Mouse (Mus musculus) neutrophil, adult 83 days (primary cell): ENCODE results near the gene Stip1. TPM values are rescaled to one million over a fixed set of nuclear protein-coding genes. Genes with fewer than 3 reads are reported as not detected.

Experiments used
- total RNA-seq, 2 experiments: library from RNA; stranded (reverse); gene quantifications; one replicate each; pipeline ENCODE4 v1.2.4; 2023

Stip1 gene
- total RNA-seq, result 10 to 100 TPM; 54.3 to 64.7 TPM

DNA sequence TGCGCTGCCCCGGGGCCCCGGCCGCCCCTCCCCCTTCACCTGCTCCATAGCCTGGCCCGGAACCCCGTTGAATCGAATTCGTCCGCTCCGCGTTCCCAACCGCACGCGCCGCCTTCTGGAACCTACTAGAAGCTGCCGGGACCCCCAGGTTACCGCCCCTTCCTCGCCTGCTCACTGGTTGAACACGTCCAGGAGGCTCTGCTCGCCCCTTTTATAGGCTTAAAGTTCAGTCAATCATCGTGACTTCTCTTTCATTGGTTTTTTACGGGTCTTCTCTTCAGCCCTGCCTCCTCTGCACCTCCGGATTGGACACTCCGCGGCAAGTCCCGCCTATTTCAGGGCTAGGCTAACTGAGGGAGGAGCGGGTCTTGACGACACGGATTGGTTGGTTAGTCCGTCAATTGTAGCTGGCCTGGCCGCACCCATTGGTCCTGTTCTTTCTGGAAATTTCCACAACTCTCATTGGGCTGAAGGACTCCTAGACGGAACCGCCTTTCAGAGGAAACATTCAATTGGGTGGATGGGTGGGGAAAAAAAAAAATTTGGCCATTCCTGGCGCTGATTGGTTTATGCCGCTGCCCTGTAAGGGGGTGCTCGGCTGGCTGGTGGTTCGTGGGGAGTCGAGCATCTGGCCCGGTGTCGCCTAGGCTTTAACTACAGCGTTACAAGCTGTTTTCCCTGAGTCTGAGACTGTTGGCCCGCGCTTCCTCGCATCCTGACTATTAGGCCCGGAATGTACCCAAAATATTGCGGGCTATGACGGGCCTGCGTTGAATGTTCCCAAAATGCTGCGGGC, at the start of gene Stip1:
Gene Stip1 (minus strand): TSS at position 127 of the 796 bp plus-strand sequence.

GRCm38 (mm10) chr19:7056248-7057087, 16.7 kb upstream of the Stip1 start, which contains the start of gene Macrod1:
Gene Macrod1, plus strand, starts transcription at chr19:7056810.

GRCm38 (mm10) chr19:7019191-7019590, 20.6 kb downstream of the Stip1 start, which contains the start of gene Fermt3:
Gene Fermt3, minus strand, starts transcription at chr19:7019469.

GRCm38 (mm10) chr19:6996006-6996405, 43.8 kb downstream of the Stip1 start, which contains the start of the genes Nudt22 and Trpt1:
Gene Nudt22, minus strand, starts transcription at chr19:6996117.
Gene Trpt1, plus strand, starts transcription at chr19:6996131.

DNA sequence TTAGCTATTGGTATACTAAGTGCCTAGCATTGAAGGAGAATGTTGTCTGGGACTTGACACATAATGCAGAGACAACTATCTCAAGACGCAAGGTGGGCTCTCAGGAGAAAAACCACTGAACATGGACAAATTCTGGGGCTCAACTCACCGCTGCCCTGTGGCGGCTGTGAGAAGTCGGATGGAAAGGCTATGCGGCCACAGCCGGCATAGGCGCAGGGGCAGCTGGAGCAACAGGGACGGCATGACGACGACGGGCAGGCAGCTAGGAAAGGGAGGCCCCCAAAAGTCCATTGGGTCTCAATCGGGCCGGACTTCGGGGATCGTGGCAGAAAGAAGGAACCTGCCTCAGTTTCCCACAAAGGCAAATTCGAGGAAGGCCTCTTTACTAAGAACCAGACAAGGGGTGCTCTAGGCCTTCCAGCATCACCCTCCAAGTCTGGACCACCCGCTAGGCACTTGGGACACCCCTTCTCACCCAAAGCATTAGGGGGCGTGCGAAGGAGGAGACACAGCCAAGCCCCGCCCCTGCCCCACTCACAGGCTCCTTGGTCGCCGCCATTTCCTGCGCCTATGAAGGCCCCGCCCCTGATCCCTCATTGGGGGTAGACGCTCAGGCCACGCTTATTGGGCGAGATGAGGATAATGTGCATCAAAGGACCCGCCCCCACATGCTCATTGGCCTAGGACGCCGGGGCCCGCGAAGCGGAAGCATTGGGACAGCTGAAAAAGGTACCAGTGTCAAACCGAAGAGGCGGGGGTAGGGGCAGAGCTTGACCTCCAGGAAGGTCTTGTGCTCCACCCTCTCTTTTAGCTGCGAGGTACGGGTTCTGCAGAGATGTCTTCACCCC, 47.5 kb downstream of the Stip1 start, which contains the start of gene Dnajc4:
Gene Dnajc4 (minus strand): TSS at position 562 of the 848 bp plus-strand sequence.

DNA sequence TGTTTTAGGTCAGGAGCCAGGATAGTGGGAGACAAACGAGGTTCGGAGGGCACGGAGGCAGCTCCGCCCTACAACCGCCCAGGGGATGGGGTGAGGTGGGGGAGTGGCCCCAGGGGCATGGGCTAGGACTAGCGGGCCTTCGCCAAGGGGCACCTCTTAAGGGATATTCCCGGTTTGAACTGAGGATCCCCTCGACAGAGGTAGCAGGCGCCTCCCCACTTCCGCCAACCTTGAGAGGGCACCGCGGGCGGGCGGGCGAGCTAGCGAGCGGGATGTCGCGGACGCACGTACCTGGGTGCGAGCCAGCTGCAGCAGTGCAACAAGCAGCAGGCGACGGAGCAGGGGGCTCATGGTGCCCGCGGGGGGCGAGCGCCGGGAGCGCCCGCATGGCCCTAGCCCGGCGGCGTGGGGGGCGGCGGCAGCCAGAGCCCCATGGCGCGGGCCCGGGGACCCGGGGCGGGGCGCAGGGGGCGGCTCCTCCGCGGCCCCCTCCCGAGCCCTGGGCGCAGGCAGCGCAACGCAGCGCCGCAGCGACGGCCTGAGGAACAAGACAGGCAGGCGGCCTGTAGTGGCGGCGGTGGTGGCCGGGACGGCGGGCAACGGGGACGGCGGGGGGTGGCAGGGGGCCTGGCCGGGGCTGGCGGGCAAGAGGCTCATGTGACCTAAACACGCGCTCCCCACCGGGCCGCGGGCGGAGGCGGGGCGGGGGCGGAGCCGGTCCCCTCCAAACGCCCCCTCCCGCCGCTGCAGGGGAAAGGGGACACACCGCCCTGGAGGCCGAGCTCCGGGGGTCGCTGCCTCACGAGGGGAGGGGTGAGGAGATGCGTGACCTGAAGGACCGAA, 52.5 kb downstream of the Stip1 start, which contains the start of gene Vegfb:
Gene Vegfb (minus strand): TSS at position 591 of the 843 bp plus-strand sequence.

GRCm38 (mm10) chr19:6980381-6981093, 59.2 kb downstream of the Stip1 start, which contains the start of gene Fkbp2:
Gene Fkbp2, minus strand, starts transcription at chr19:6980501.

DNA sequence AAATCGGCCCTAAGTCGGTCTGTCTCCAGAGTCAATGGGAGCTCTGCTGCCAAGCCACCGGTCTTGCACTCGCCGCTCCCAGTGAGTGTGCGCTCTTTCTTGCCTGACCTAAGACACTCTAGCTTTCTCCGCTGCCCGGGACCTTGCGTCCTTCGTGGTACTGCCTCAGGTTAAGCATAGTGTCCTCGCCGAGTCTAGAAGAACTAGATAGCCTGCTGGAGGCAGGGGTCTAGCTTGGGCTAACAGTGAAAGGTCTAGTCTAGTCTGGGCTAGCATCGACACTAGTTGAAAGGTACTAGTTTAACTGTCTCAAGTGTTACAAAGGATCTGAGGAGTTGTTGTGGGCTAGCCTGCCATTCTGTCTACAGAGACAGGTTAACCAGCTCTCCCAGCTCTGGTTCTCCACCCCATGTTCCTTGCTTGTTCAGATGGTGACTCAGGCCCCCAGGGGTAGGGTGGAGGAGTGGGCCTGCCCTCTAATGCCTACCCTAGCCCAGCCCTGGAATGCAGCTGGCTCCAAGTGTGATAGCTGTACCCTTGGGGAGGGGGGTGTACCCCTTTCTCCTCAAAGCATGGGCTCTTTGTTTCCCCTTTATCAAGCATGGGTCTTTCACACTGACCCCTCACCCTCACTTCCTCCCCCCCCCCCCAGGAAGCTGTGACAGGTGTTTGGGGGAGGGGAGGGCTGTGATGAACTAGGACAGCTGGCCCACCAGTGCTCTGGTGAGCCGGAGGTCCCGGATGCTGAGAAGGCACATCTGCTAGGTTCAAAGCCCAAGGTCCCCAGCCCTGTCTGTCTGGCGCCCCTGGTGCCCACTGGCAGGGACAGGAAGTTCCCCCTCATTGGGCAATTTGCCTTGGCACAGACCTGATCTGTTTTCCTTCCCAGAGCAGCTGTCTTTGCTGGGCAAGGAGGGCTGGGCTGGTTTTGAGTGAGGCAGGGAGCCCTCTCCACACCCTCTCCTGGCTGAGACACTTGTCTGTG, 63.9 kb downstream of the Stip1 start, which contains the start of gene Plcb3:
Gene Plcb3 (minus strand): TSS at position 934 of the 985 bp plus-strand sequence.

GRCm38 (mm10) chr19:6974211-6975205, 65.3 kb downstream of the Stip1 start, which contains the start of gene Ppp1r14b:
Gene Ppp1r14b, plus strand, starts transcription at chr19:6974968.

Other genes starting within 250 kb of the Stip1 start
- 10 to 100 TPM; 30.8 to 32.2 TPM for gene Rps6ka4, start 199.3 kb downstream of the Stip1 start, total RNA-seq
- gene Ccdc88b, start 181.8 kb downstream of the Stip1 start, total RNA-seq, result 100 to 1,000 TPM; 119 to 124 TPM
- gene Trmt112, start 130.3 kb downstream of the Stip1 start, total RNA-seq, result 100 to 1,000 TPM; 105 to 114 TPM
- 1,000 to 10,000 TPM; 1,283 to 1,316 TPM for gene Prdx5, start 129.9 kb downstream of the Stip1 start, total RNA-seq
- 10 to 100 TPM; 34.8 to 41.5 TPM for gene Esrra, start 118.2 kb downstream of the Stip1 start, total RNA-seq
- not detected for gene Catsperz, start 114.6 kb downstream of the Stip1 start, total RNA-seq
- gene Kcnk4, start 105.5 kb downstream of the Stip1 start, total RNA-seq, result not detected
- gene Bad, start 98.1 kb downstream of the Stip1 start, total RNA-seq, result 10 to 100 TPM; 21.3 to 26.7 TPM
- 10 to 100 TPM; 23.4 to 25.1 TPM for gene Gpr137, start 97.5 kb downstream of the Stip1 start, total RNA-seq
- gene Ppp1r14b, start 65.0 kb downstream of the Stip1 start, total RNA-seq, result 10 to 100 TPM; 45.4 to 53.1 TPM
- 10 to 100 TPM; 22.2 to 30.1 TPM for gene Plcb3, start 63.5 kb downstream of the Stip1 start, total RNA-seq
- gene Fkbp2, start 59.5 kb downstream of the Stip1 start, total RNA-seq, result 10 to 100 TPM; 36.1 to 37.4 TPM
- gene Vegfb, start 52.3 kb downstream of the Stip1 start, total RNA-seq, result 10 to 100 TPM in 1 of 2 experiments, 1 to 10 TPM in 1; 8.6 to 11.5 TPM
- 10 to 100 TPM; 23.5 to 25.0 TPM for gene Dnajc4, start 47.4 kb downstream of the Stip1 start, total RNA-seq
- 10 to 100 TPM; 16.1 to 19.1 TPM for gene Nudt22, start 43.9 kb downstream of the Stip1 start, total RNA-seq
- 1 to 10 TPM; 1.3 to 1.9 TPM for gene Trpt1, start 43.8 kb downstream of the Stip1 start, total RNA-seq
- 100 to 1,000 TPM; 229 to 231 TPM for gene Fermt3, start 20.5 kb downstream of the Stip1 start, total RNA-seq
- 1 to 10 TPM; 2.9 to 5.0 TPM for gene Macrod1, start 16.8 kb upstream of the Stip1 start, total RNA-seq
- gene Flrt1, start 65.8 kb upstream of the Stip1 start, total RNA-seq, result not detected
- gene Otub1, start 166.3 kb upstream of the Stip1 start, total RNA-seq, result 10 to 100 TPM; 62.1 to 70.6 TPM
- 100 to 1,000 TPM; 332 to 337 TPM for gene Cox8a, start 177.6 kb upstream of the Stip1 start, total RNA-seq
- 10 to 100 TPM; 24.4 to 25.9 TPM for gene Naa40, start 201.2 kb upstream of the Stip1 start, total RNA-seq
- under 1 TPM; 0.73 to 0.85 TPM for gene Rcor2, start 227.4 kb upstream of the Stip1 start, total RNA-seq